Mouse (Mus musculus): Measurements from ENCODE around the gene Pagr1b.

DNA sequence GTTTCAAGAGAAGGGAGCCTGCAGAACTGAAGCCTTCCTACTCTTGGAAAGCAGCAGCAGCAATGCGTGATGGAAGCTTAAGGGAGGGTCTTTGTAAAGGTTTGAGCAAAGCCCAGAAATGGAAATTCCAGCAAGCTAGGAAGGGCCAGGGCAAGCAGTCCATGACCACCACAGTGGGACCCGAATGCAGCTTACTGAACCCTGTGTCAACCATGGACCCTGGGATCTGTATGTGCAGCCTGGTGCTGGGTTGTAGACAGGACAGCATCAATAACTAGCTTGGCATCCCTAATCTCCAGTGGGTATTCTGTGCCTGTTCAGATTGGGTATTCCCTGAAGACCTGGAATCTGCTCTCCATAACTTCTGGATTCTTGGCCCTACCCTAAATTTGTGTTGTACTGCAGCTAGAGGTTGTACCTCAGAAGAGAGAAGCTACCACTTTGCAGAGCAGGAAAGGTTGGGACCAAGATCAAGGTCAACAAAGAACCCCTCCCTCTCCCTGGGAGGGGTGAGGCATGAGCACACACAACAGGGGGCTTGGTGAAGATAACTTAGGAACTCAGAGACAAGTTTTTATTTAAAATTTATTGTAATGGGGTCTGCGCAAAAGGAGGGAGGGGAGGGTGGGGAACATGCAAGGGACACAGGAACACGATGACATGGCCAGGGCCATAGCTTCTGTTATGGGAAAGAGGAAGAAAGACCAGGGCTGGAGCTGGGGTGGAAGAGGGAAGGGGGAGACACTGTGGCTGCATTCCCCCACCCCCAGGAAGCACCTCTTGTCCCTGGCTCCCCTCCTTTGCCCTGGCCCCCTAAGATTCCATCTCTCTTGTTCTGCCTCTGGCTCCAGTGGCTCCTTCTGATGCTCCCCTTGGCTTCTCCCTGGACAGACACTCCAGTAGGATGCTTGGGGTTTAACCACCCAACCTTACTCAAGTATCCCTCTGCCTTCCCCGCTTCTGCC, 5.6 kb upstream of the Pagr1b start:
- TF ChIP-seq CTCF (IDR thresholded peaks at IDR 0.05; ENCODE audit: low read depth) (no peak), EP300 (optimal IDR thresholded peaks at IDR 0.05) (no peak)

Data from stomach, postnatal 0 days (tissue).